Comparison of ENCODE assay signal across 8 mouse cellular contexts in genomic region chr3:104817481-104817990, GRCm38 (mm10). TPM values are rescaled to one million over a fixed set of nuclear protein-coding genes. Genes with fewer than 3 reads are reported as not detected.
DNase-seq lines count a peak whose midpoint lies in the region; ATAC-seq and TF ChIP-seq lines count a peak whose summit lies in the region.

No protein-coding gene starts in this region.

- peak overlapping the region; percentile 74 for H3K9ac ChIP-seq in forebrain, embryonic 11.5 days (ENCODE audit: low read length)
- peak overlapping the region; percentile 93 for H3K9ac ChIP-seq in lung, embryonic 16.5 days (ENCODE audit: low read length)

- peak overlapping the region; percentile 71 for H3K4me3 ChIP-seq in bone marrow macrophage, adult 2 months (ENCODE audit: insufficient read depth, low read length)
- peak overlapping the region; percentile 65 for H3K4me3 ChIP-seq in forebrain, embryonic 11.5 days (ENCODE audit: low read depth, low read length)
- H3K4me3 ChIP-seq in lung, embryonic 16.5 days (ENCODE audit: low read length), result peak overlapping the region; percentile 88
- peak overlapping the region; percentile 84 for H3K4me3 ChIP-seq in olfactory bulb, adult 2 months (ENCODE audit: insufficient read depth, low read depth, low read length)

- TF ChIP-seq CTCF in bone marrow macrophage, adult 2 months (IDR thresholded peaks at IDR 0.05; ENCODE audit: low read depth, low read length), result no peak
- no peak for TF ChIP-seq CTCF in olfactory bulb, adult 2 months (IDR thresholded peaks at IDR 0.05; ENCODE audit: insufficient read depth, low read depth, low read length)

- H3K4me2 ChIP-seq in forebrain, embryonic 11.5 days (ENCODE audit: low read depth, low read length, severe bottlenecking), result peak overlapping the region; percentile 99
- peak overlapping the region; percentile 54 for H3K4me2 ChIP-seq in lung, embryonic 16.5 days (ENCODE audit: low read depth, low read length)

- peaks cover 21% of the 10 kb centered on the region for H3K4me1 ChIP-seq in bone marrow macrophage, adult 2 months (ENCODE audit: control insufficient read depth, insufficient read depth, low read length)
- peaks cover 6% of the 10 kb centered on the region; the same call in 1 of the 2 replicates for H3K4me1 ChIP-seq in forebrain, embryonic 11.5 days (replicated peaks; ENCODE audit: control insufficient read depth, insufficient read depth, low read length)
- H3K4me1 ChIP-seq in lung, embryonic 16.5 days (replicated peaks; ENCODE audit: control insufficient read depth, insufficient read depth, low read length), result peaks cover 20% of the 10 kb centered on the region
- H3K4me1 ChIP-seq in olfactory bulb, adult 2 months (ENCODE audit: control insufficient read depth, insufficient read depth, low read length), result peaks cover 4% of the 10 kb centered on the region; the same call in 1 of the 2 replicates

- H3K36me3 ChIP-seq in forebrain, embryonic 11.5 days (ENCODE audit: control insufficient read depth, insufficient read depth, low read length), result no peaks in the 10 kb centered on the region
- no peaks in the 10 kb centered on the region for H3K36me3 ChIP-seq in lung, embryonic 16.5 days (ENCODE audit: control insufficient read depth, insufficient read depth, low read length)

- no peaks in the 10 kb centered on the region for H3K9me3 ChIP-seq in forebrain, embryonic 11.5 days (ENCODE audit: control insufficient read depth, low read length)
- H3K9me3 ChIP-seq in lung, embryonic 16.5 days (ENCODE audit: control insufficient read depth, low read length), result no peaks in the 10 kb centered on the region

- ATAC-seq in CD4-positive, CD25-positive, alpha-beta regulatory T cell, adult 4 months, result peak; percentile 23
- peak; percentile 79 for ATAC-seq in forebrain, embryonic 11.5 days (replicated peaks; ENCODE audit: low FRiP score)
- ATAC-seq in lung, embryonic 16.5 days (ENCODE audit: low read depth), result peak; percentile 71

- no peak for TF ChIP-seq POLR2A in bone marrow macrophage, adult 2 months (IDR thresholded peaks at IDR 0.05; ENCODE audit: borderline replicate concordance, low read depth, low read length)
- TF ChIP-seq POLR2A in olfactory bulb, adult 2 months (IDR thresholded peaks at IDR 0.05; ENCODE audit: insufficient read depth, low read depth, low read length), result no peak

- intact Hi-C loops in heart, postnatal 10 days (cut with DNase I), result loop anchor here (2.0 to 5.0 kb wide), 2 partner anchors 21 to 45 kb away; partner anchors contain the start of genes Capza1 and St7l

- peak; percentile 78 for DNase-seq in forebrain, embryonic 11.5 days (ENCODE audit: low spot score)
- peak; percentile 77 to 78 for DNase-seq in heart, postnatal 10 days
- peak; percentile 74 to 84 for DNase-seq in kidney, postnatal 4 days
- peak; percentile 58 for DNase-seq in thymus, postnatal 0 days (ENCODE audit: low spot score)

- WGBS in forebrain, embryonic 11.5 days, result 1% methylated on average over 46 of the region's 46 CpGs
- WGBS in lung, embryonic 16.5 days, result under 1% methylated on average over 46 of the region's 46 CpGs
- under 1% methylated on average over 43 of the region's 46 CpGs for WGBS in olfactory bulb, adult 2 months

- H3K27me3 ChIP-seq in forebrain, embryonic 11.5 days (ENCODE audit: control insufficient read depth, insufficient read depth, low read length), result no peaks in the 10 kb centered on the region
- no peaks in the 10 kb centered on the region for H3K27me3 ChIP-seq in lung, embryonic 16.5 days (ENCODE audit: control insufficient read depth, insufficient read depth, low read depth, low read length)

- peak overlapping the region; percentile 47 for H3K27ac ChIP-seq in bone marrow macrophage, adult 2 months (ENCODE audit: insufficient read depth, low read depth, low read length)
- peak overlapping the region; percentile 37; the same call in 1 of the 2 replicates for H3K27ac ChIP-seq in forebrain, embryonic 11.5 days (ENCODE audit: low read depth, low read length)
- peak overlapping the region; percentile 94 for H3K27ac ChIP-seq in lung, embryonic 16.5 days (ENCODE audit: low read length)
- H3K27ac ChIP-seq in olfactory bulb, adult 2 months (ENCODE audit: insufficient read depth, low read depth, low read length), result no peak overlapping the region

RNA-seq across cellular contexts. Expression of gene Mov10, which starts 0.8 kb away (rescaled TPM):
- polyA plus RNA-seq in CD4-positive, CD25-positive, alpha-beta regulatory T cell, adult 4 months (2017; shearing (Covaris generic)), result 10 to 100 TPM; 27.8 to 49.0 TPM
- polyA plus RNA-seq in bone marrow macrophage, adult 2 months (2012; ENCODE audit: insufficient read depth, insufficient read length, missing spikeins), result 23.4 and 25.1 TPM in 2 replicates
- polyA plus RNA-seq in forebrain, embryonic 11.5 days (2014; fragmentation: Nextera tagmentation; extraction: Ambion mirVana), result 13.8 and 15.3 TPM in 2 replicates
- total RNA-seq in heart, postnatal 10 days (2021), result 10 to 100 TPM; 10.3 to 14.6 TPM
- 44.2 and 56.2 TPM in 2 replicates for polyA plus RNA-seq in lung, embryonic 16.5 days (2015; fragmentation: Nextera tagmentation; extraction: Ambion mirVana)
- polyA plus RNA-seq in olfactory bulb, adult 2 months (2012; ENCODE audit: insufficient read depth, insufficient read length, low replicate concordance, missing spikeins), result not detected in 2 replicates
- polyA plus RNA-seq in thymus, postnatal 0 days (2015; fragmentation: Nextera tagmentation; extraction: Ambion mirVana), result 23.4 and 29.9 TPM in 2 replicates

RNA-seq across cellular contexts. Expression of gene Rhoc, which starts 29.4 kb away (rescaled TPM):
- 1 to 10 TPM; 7.4 to 7.8 TPM for polyA plus RNA-seq in CD4-positive, CD25-positive, alpha-beta regulatory T cell, adult 4 months (2017; shearing (Covaris generic))
- 32.9 and 38.4 TPM in 2 replicates for polyA plus RNA-seq in bone marrow macrophage, adult 2 months (2012; ENCODE audit: insufficient read depth, insufficient read length, missing spikeins)
- 80.5 and 98.0 TPM in 2 replicates for polyA plus RNA-seq in forebrain, embryonic 11.5 days (2014; fragmentation: Nextera tagmentation; extraction: Ambion mirVana)
- total RNA-seq in heart, postnatal 10 days (2021), result 100 to 1,000 TPM; 243 to 255 TPM
- 154 and 155 TPM in 2 replicates for polyA plus RNA-seq in lung, embryonic 16.5 days (2015; fragmentation: Nextera tagmentation; extraction: Ambion mirVana)
- not detected in 2 replicates for polyA plus RNA-seq in olfactory bulb, adult 2 months (2012; ENCODE audit: insufficient read depth, insufficient read length, low replicate concordance, missing spikeins)
- 26.4 and 30.8 TPM in 2 replicates for polyA plus RNA-seq in thymus, postnatal 0 days (2015; fragmentation: Nextera tagmentation; extraction: Ambion mirVana)

RNA-seq across cellular contexts. Expression of gene Fam19a3, which starts 35.9 kb away (rescaled TPM):
- polyA plus RNA-seq in CD4-positive, CD25-positive, alpha-beta regulatory T cell, adult 4 months (2017; shearing (Covaris generic)), result 1 to 10 TPM in 1 of 2 experiments, under 1 TPM in 1; 0.67 to 1.2 TPM
- 0.21 TPM in 1 of 2 replicates, not detected in the other for polyA plus RNA-seq in bone marrow macrophage, adult 2 months (2012; ENCODE audit: insufficient read depth, insufficient read length, missing spikeins)
- 0.24 TPM in 1 of 2 replicates, not detected in the other for polyA plus RNA-seq in forebrain, embryonic 11.5 days (2014; fragmentation: Nextera tagmentation; extraction: Ambion mirVana)
- total RNA-seq in heart, postnatal 10 days (2021), result 1 to 10 TPM; 2.2 to 2.6 TPM
- polyA plus RNA-seq in lung, embryonic 16.5 days (2015; fragmentation: Nextera tagmentation; extraction: Ambion mirVana), result 0.08 and 0.25 TPM in 2 replicates
- not detected in 2 replicates for polyA plus RNA-seq in olfactory bulb, adult 2 months (2012; ENCODE audit: insufficient read depth, insufficient read length, low replicate concordance, missing spikeins)
- polyA plus RNA-seq in thymus, postnatal 0 days (2015; fragmentation: Nextera tagmentation; extraction: Ambion mirVana), result not detected in 2 replicates

RNA-seq across cellular contexts. Expression of gene Ppm1j, which starts 36.7 kb away (rescaled TPM):
- polyA plus RNA-seq in CD4-positive, CD25-positive, alpha-beta regulatory T cell, adult 4 months (2017; shearing (Covaris generic)), result 10 to 100 TPM; 14.5 to 29.2 TPM
- 0.47 and 1.3 TPM in 2 replicates for polyA plus RNA-seq in bone marrow macrophage, adult 2 months (2012; ENCODE audit: insufficient read depth, insufficient read length, missing spikeins)
- polyA plus RNA-seq in forebrain, embryonic 11.5 days (2014; fragmentation: Nextera tagmentation; extraction: Ambion mirVana), result 1.1 and 1.2 TPM in 2 replicates
- total RNA-seq in heart, postnatal 10 days (2021), result 10 to 100 TPM; 51.9 to 57.2 TPM
- polyA plus RNA-seq in lung, embryonic 16.5 days (2015; fragmentation: Nextera tagmentation; extraction: Ambion mirVana), result 3.1 and 3.4 TPM in 2 replicates
- not detected in 2 replicates for polyA plus RNA-seq in olfactory bulb, adult 2 months (2012; ENCODE audit: insufficient read depth, insufficient read length, low replicate concordance, missing spikeins)
- polyA plus RNA-seq in thymus, postnatal 0 days (2015; fragmentation: Nextera tagmentation; extraction: Ambion mirVana), result 1.9 and 2.3 TPM in 2 replicates

RNA-seq across cellular contexts. Expression of gene St7l, which starts 46.3 kb away (rescaled TPM):
- 10 to 100 TPM; 29.6 to 38.5 TPM for polyA plus RNA-seq in CD4-positive, CD25-positive, alpha-beta regulatory T cell, adult 4 months (2017; shearing (Covaris generic))
- polyA plus RNA-seq in bone marrow macrophage, adult 2 months (2012; ENCODE audit: insufficient read depth, insufficient read length, missing spikeins), result 17.2 and 22.9 TPM in 2 replicates
- 25.0 and 30.3 TPM in 2 replicates for polyA plus RNA-seq in forebrain, embryonic 11.5 days (2014; fragmentation: Nextera tagmentation; extraction: Ambion mirVana)
- 10 to 100 TPM; 21.6 to 22.6 TPM for total RNA-seq in heart, postnatal 10 days (2021)
- 35.9 and 37.5 TPM in 2 replicates for polyA plus RNA-seq in lung, embryonic 16.5 days (2015; fragmentation: Nextera tagmentation; extraction: Ambion mirVana)
- not detected in 2 replicates for polyA plus RNA-seq in olfactory bulb, adult 2 months (2012; ENCODE audit: insufficient read depth, insufficient read length, low replicate concordance, missing spikeins)
- 27.0 and 31.7 TPM in 2 replicates for polyA plus RNA-seq in thymus, postnatal 0 days (2015; fragmentation: Nextera tagmentation; extraction: Ambion mirVana)

Comparison
In these comparisons a context has a peak if more than half of its experiments do, and no peak if none do; other contexts are left out.
1. ATAC-seq: peak in every context shown above with its lines; median percentile 79 in forebrain, embryonic 11.5 days; 71 in lung, embryonic 16.5 days; 23 in CD4-positive, CD25-positive, alpha-beta regulatory T cell, adult 4 months.